Mouse (Mus musculus): ENCODE data around the gene Cep170b. TPM values are rescaled to one million over a fixed set of nuclear protein-coding genes. Genes with fewer than 3 reads are reported as not detected.

Cep170b gene
- polyA plus RNA-seq, 1 experiment: 102 TPM

- TF ChIP-seq CTCF (IDR thresholded peaks at IDR 0.05; ENCODE audit: borderline replicate concordance, insufficient read depth, low read depth, low read length): no peak
- TF ChIP-seq POLR2A (IDR thresholded peaks at IDR 0.05; ENCODE audit: borderline replicate concordance, insufficient read depth, low read length): no peak
- Histone ChIP-seq H3K27ac (ENCODE audit: insufficient read depth, low read length) (no peak overlapping the region), H3K4me3 (replicated peaks; ENCODE audit: insufficient read depth, low read depth, low read length) (no peak overlapping the region), H3K4me1 (ENCODE audit: control insufficient read depth, insufficient read depth, low read length) (peaks cover 18% of the 10 kb centered on the region), H3K27me3 (ENCODE audit: control insufficient read depth, insufficient read depth, low read length) (no peaks in the 10 kb centered on the region)
- no peak for DNase-seq
- WGBS: 83% methylated on average over 8 of the region's 8 CpGs
These were observed 27.3 kb downstream of the Cep170b start for GRCm38 (mm10) chr12:112747606-112747970.

- WGBS: 84% methylated on average over 12 of the region's 12 CpGs
- H3K4me1 ChIP-seq (ENCODE audit: control insufficient read depth, insufficient read depth, low read length): peaks cover 2% of the 10 kb centered on the region; the same call in 1 of the 2 replicates
- no peak overlapping the region for H3K27ac ChIP-seq (ENCODE audit: insufficient read depth, low read length)
- H3K27me3 ChIP-seq (ENCODE audit: control insufficient read depth, insufficient read depth, low read length): no peaks in the 10 kb centered on the region
- TF ChIP-seq CTCF (IDR thresholded peaks at IDR 0.05; ENCODE audit: borderline replicate concordance, insufficient read depth, low read depth, low read length) (no peak), POLR2A (IDR thresholded peaks at IDR 0.05; ENCODE audit: borderline replicate concordance, insufficient read depth, low read length) (no peak)
- no peak overlapping the region for H3K4me3 ChIP-seq (replicated peaks; ENCODE audit: insufficient read depth, low read depth, low read length)
- DNase-seq: no peak
These were observed 30.7 kb downstream of the Cep170b start for GRCm38 (mm10) chr12:112750976-112751375.

- 61% methylated on average over 2 of the region's 2 CpGs for WGBS
- Histone ChIP-seq H3K27me3 (ENCODE audit: control insufficient read depth, insufficient read depth, low read length) (no peaks in the 10 kb centered on the region), H3K4me1 (ENCODE audit: control insufficient read depth, insufficient read depth, low read length) (no peaks in the 10 kb centered on the region), H3K27ac (ENCODE audit: insufficient read depth, low read length) (no peak overlapping the region), H3K4me3 (replicated peaks; ENCODE audit: insufficient read depth, low read depth, low read length) (no peak overlapping the region)
- DNase-seq: no peak
- no peak for TF ChIP-seq CTCF (IDR thresholded peaks at IDR 0.05; ENCODE audit: borderline replicate concordance, insufficient read depth, low read depth, low read length)
- TF ChIP-seq POLR2A (IDR thresholded peaks at IDR 0.05; ENCODE audit: borderline replicate concordance, insufficient read depth, low read length): no peak
These were observed 32.1 kb downstream of the Cep170b start for GRCm38 (mm10) chr12:112752399-112752798.

- 76% methylated on average over 4 of the region's 4 CpGs for WGBS
- DNase-seq: no peak
- Histone ChIP-seq H3K4me1 (ENCODE audit: control insufficient read depth, insufficient read depth, low read length) (no peaks in the 10 kb centered on the region), H3K27me3 (ENCODE audit: control insufficient read depth, insufficient read depth, low read length) (no peaks in the 10 kb centered on the region), H3K27ac (ENCODE audit: insufficient read depth, low read length) (no peak overlapping the region), H3K4me3 (replicated peaks; ENCODE audit: insufficient read depth, low read depth, low read length) (no peak overlapping the region)
- TF ChIP-seq CTCF (IDR thresholded peaks at IDR 0.05; ENCODE audit: borderline replicate concordance, insufficient read depth, low read depth, low read length) (no peak), POLR2A (IDR thresholded peaks at IDR 0.05; ENCODE audit: borderline replicate concordance, insufficient read depth, low read length) (no peak)
These were observed 35.6 kb downstream of the Cep170b start for GRCm38 (mm10) chr12:112755900-112756299.

GRCm38 (mm10) chr12:112757896-112758295 lies 37.6 kb downstream of the Cep170b start:
- TF ChIP-seq CTCF (IDR thresholded peaks at IDR 0.05; ENCODE audit: borderline replicate concordance, insufficient read depth, low read depth, low read length): no peak
- TF ChIP-seq POLR2A (IDR thresholded peaks at IDR 0.05; ENCODE audit: borderline replicate concordance, insufficient read depth, low read length): no peak
- no peak overlapping the region for H3K27ac ChIP-seq (ENCODE audit: insufficient read depth, low read length)
- no peak for DNase-seq
- H3K27me3 ChIP-seq (ENCODE audit: control insufficient read depth, insufficient read depth, low read length): no peaks in the 10 kb centered on the region
- no peaks in the 10 kb centered on the region for H3K4me1 ChIP-seq (ENCODE audit: control insufficient read depth, insufficient read depth, low read length)
- 90% methylated on average over 5 of the region's 5 CpGs for WGBS
- no peak overlapping the region for H3K4me3 ChIP-seq (replicated peaks; ENCODE audit: insufficient read depth, low read depth, low read length)

- DNase-seq: no peak
- WGBS: 89% methylated on average over 3 of the region's 3 CpGs
- Histone ChIP-seq H3K27ac (ENCODE audit: insufficient read depth, low read length) (no peak overlapping the region), H3K4me3 (replicated peaks; ENCODE audit: insufficient read depth, low read depth, low read length) (no peak overlapping the region), H3K4me1 (ENCODE audit: control insufficient read depth, insufficient read depth, low read length) (no peaks in the 10 kb centered on the region; the same call in 1 of the 2 replicates), H3K27me3 (ENCODE audit: control insufficient read depth, insufficient read depth, low read length) (no peaks in the 10 kb centered on the region)
- no peak for TF ChIP-seq POLR2A (IDR thresholded peaks at IDR 0.05; ENCODE audit: borderline replicate concordance, insufficient read depth, low read length)
- TF ChIP-seq CTCF (IDR thresholded peaks at IDR 0.05; ENCODE audit: borderline replicate concordance, insufficient read depth, low read depth, low read length): no peak
These were observed 39.2 kb downstream of the Cep170b start for GRCm38 (mm10) chr12:112759471-112759870.

- no peaks in the 10 kb centered on the region; the same call in 1 of the 2 replicates for H3K4me1 ChIP-seq (ENCODE audit: control insufficient read depth, insufficient read depth, low read length)
- H3K27me3 ChIP-seq (ENCODE audit: control insufficient read depth, insufficient read depth, low read length): no peaks in the 10 kb centered on the region
- no peak within 1 kb of the TSS for H3K27ac ChIP-seq (ENCODE audit: insufficient read depth, low read length)
- no peak for DNase-seq
- 46% methylated on average over 4 of the region's 4 CpGs for WGBS
- H3K4me3 ChIP-seq (replicated peaks; ENCODE audit: insufficient read depth, low read depth, low read length): no peak within 1 kb of the TSS
- TF ChIP-seq CTCF (IDR thresholded peaks at IDR 0.05; ENCODE audit: borderline replicate concordance, insufficient read depth, low read depth, low read length): no peak
These were observed 40.1 kb downstream of the Cep170b start, which contains the start of gene Pld4 for GRCm38 (mm10) chr12:112760154-112760926. Gene Pld4 (plus strand): TSS chr12:112760655.

GRCm38 (mm10) chr12:112761411-112761810 lies 41.2 kb downstream of the Cep170b start:
- DNase-seq: no peak
- WGBS: 95% methylated on average over 4 of the region's 4 CpGs
- Histone ChIP-seq H3K27ac (ENCODE audit: insufficient read depth, low read length) (no peak overlapping the region), H3K4me1 (ENCODE audit: control insufficient read depth, insufficient read depth, low read length) (no peaks in the 10 kb centered on the region; the same call in 1 of the 2 replicates), H3K27me3 (ENCODE audit: control insufficient read depth, insufficient read depth, low read length) (no peaks in the 10 kb centered on the region), H3K4me3 (replicated peaks; ENCODE audit: insufficient read depth, low read depth, low read length) (no peak overlapping the region)
- no peak for TF ChIP-seq POLR2A (IDR thresholded peaks at IDR 0.05; ENCODE audit: borderline replicate concordance, insufficient read depth, low read length)
- no peak for TF ChIP-seq CTCF (IDR thresholded peaks at IDR 0.05; ENCODE audit: borderline replicate concordance, insufficient read depth, low read depth, low read length)

All from cerebellum, adult 2 months (tissue).